Mouse (Mus musculus): ENCODE data around the gene Capn9.

Capn9 gene

GRCm38 (mm10) chr8:124641599-124641998 is 65.7 kb downstream of the Capn9 start:
- no peak for DNase-seq (ENCODE audit: low read depth, low spot score)

GRCm38 (mm10) chr8:124643540-124644339 is 67.8 kb downstream of the Capn9 start:
- no peak for DNase-seq (ENCODE audit: low read depth, low spot score)

DNA sequence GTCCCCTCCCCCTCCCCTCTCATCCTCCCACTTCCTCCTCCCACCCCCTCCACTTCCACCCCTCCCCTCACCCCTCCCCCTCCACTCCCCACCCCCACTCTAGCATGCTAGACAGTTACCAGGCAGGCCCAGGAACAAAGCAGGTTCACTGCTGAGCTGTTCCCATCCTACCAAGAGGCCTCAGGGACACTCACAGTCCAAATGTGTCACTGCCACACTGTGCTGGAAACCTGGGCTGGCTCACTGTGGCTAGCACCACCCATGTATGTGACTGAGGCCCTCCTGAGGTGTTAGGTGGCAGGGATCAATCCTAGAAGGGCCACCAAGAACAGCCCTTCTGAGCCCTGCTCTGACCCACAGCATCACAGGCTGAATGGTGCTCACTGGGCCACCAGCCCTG is 72.4 kb downstream of the Capn9 start:
- no peak for DNase-seq (ENCODE audit: low read depth, low spot score)

GRCm38 (mm10) chr8:124651776-124652175 is 75.9 kb downstream of the Capn9 start:
- no peak for DNase-seq (ENCODE audit: low read depth, low spot score)

DNA sequence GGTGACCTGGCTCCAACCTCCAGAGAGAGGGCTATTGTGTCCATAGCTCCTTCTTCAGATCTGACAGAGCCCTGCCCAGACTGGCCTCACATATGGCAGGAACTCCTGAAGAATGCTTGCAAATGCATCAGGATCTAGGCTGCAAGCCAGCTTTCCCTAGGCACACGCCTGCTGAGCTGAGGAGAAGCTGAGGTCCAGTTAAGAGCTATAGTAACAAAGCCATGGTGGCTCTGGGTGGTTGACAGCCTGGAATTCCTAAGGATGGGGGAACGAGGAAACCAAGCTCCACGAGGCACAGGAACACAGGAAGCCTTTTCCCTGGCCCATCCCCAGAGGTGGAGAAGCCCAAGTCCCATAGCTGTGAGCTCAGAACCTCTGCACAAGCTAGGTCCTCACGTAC is 76.6 kb downstream of the Capn9 start:
- no peak for DNase-seq (ENCODE audit: low read depth, low spot score)

DNA sequence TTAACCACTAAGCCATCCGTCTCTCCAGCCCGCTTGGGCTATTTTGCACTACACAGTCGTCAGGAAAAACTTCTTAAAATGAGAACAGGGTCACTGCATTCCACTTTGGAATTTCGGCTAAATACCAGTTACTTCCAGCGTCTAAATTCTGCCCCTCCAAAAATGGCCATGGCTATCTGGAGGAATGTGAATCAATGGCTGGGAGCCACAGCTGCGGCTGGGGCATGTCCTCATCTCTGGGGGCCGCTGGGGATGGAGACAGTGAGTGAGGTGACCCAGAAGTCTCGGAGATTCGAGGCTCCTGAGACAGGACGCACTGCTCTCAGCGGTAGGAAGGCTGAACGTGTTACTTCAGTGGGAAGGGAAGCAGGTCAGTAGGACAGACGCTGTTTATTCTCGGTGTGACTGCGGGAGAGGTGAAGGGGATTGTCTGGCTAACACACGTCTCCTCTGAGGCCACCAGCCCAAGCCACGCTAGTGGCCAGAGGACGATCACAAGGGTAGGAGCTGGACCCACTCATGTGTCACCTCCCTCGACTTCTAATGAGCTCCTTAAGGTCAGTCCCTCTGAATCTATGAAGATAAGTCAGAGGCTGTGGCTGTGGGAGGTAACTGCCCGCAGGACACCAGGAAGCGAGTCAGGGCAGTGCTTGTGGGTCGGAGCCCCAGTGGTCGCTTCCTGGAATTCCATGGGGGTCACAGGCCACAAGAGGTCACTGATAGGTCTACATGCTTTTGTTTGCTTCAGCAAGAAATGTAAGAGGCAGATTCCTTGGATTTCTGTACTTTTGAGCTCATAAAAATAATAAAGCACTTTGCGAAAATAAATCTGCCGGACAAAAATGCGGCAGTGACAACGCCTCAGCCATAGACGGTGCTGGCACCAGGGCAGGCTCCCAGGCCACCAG is 77.9 kb downstream of the Capn9 start:
- no peak for DNase-seq (ENCODE audit: low read depth, low spot score)

- DNase-seq (ENCODE audit: low read depth, low spot score) = no peak
These were observed 82.0 kb downstream of the Capn9 start for GRCm38 (mm10) chr8:124657961-124658360.

DNA sequence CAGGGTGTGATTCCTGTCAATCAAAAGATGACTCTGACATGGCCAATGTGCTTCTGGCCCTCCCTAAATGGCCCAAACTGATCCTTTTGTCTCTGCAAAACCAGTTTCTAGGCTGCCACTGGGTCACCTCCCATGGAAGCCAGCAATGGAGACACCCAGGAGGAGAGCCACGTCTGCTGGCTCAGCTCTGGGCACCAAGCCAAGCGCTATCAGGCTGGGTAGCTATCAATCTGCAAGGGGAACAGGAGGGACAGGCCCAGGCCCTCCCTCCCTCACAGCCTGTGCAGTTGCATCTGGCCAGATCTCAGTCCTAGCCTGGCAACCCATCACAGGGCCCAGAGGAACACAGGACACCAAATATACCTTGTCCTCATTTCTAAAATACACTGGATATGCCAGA is 82.5 kb downstream of the Capn9 start:
- DNase-seq (ENCODE audit: low read depth, low spot score) = peak; percentile 8

- no peak for DNase-seq (ENCODE audit: low read depth, low spot score)
These were observed 85.9 kb downstream of the Capn9 start for GRCm38 (mm10) chr8:124661781-124662180.

GRCm38 (mm10) chr8:124662446-124663111 is 86.7 kb downstream of the Capn9 start:
- DNase-seq (ENCODE audit: low read depth, low spot score) = peak; percentile 49

DNA sequence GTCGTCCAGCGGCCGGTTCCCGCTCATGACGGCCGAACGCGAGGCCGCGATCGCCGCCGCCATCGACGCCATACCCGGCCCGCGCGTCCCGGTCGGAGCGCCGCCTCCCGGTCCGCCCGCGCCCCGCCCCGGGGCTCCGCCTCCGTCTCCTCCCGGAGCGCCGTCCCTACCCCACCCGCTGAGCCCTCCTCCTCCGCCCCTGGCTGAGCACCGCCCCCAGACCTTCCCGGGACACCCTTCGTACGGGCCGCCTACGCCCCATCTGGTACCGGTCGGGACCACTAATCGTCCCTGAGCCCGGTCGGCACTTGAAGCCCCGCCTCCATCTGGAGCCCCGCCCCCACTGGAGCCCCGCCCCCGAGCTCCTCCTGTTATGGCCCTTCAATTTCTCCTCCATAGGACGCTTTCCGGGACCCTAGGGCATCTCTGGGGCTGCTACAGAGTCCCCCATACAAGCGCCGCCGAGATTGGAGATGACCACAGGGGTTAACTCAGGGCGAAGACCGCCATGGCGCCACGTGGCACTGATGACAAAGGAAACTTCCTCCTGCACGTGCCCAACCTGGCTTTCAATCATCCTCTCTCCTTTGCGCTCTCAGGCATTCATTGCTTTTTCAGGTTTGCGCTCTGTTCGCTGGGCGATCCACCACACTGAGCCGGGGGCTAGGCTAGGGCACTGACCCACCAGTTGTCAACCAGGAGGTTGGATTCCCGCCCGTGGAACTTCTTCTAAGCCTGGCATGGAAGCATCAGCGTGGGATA is 87.4 kb downstream of the Capn9 start, which contains the start of gene 2310022B05Rik:
2310022B05Rik (minus strand) TSS at position 258 of the 762 bp plus-strand sequence.
- DNase-seq (ENCODE audit: low read depth, low spot score) = peak; percentile 85

DNA sequence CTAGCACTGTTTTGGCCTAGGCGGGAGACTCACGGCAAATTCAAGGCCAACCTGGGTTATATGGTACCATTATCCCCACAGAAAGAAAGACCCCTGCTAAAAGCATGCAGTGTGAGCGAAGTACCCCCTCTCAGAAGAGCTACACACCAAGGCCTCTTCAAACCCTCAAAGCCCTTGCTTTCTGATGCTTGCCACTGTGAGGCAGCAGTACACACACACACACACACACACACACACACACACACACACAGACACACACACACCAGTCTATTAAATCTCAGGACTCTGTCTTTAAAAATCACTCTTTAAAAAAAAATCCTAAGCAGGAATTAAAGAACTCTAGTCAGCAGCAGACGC is 87.9 kb downstream of the Capn9 start:
- DNase-seq (ENCODE audit: low read depth, low spot score) = no peak

DNA sequence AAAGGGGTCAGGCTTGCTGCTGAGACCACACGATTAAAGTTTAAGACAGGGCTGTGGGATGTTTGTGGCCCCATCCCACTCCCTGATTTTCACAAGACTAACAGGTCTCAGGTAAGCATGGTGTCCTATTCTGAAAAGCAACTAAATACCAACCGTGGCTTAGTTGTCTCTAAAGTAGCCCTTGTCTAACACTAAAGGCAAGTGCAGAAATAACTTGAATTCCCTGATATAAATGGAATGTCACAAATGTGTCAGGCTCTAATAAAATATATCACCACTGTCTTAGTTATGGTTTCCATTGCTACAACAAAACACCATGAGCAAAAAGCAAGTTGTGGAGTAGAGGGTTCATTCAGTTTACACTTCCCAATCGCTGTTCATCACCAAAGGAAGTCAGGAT is 88.5 kb downstream of the Capn9 start:
- no peak for DNase-seq (ENCODE audit: low read depth, low spot score)

Data from A20 (cell line).